Mouse (Mus musculus): ENCODE data around the gene Prrt4.
A peak's percentile ranks its signal among the peaks of the same experiment; 100 is the strongest.

DNA sequence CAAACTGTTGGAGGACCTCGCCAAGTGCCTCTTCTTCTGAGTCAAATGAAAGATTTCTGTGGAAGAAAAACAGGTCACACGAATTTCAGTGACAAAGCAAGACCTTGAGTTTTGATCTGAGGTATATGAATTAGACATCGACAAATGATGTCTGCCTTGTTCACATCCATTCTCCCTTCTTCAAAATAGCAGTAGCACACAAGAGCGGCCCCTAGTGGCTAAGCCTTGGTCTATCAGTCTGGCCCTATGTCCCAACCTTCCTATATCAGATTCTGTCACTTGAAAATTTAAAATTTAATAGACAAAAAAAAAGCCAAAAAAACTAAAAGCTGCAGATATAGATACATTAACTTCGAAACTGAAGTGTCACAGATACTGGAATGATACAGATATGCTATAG lies 35.8 kb downstream of the Prrt4 start:
- TF ChIP-seq CTCF (IDR thresholded peaks at IDR 0.05; ENCODE audit: control insufficient read depth, insufficient read depth, low read length) (peak; percentile 51), POLR2A (IDR thresholded peaks at IDR 0.05; ENCODE audit: borderline replicate concordance, control insufficient read depth, low read depth, low read length) (no peak)

Measured in bone marrow, adult 2 months (tissue).